Mouse (Mus musculus) frontal cortex, postnatal 25 days (tissue): ENCODE measurements at regions not wholly inside any gene's neighbourhood (a gene's known extent, or its start where the extent isn't known, plus 50 kb on each side); places are given as distances from the start of the nearest gene placed in this dataset.

Experiments
- DNase-seq, 2 experiments: peaks; one replicate each; pipeline ENCODE4 v3.0.0; 2022; ENCODE audit warnings: low spot score in 2 of 2

GRCm38 (mm10) chr8:100796628-100797027, 1380.4 kb upstream of the Cdh8 start:
- no peak for DNase-seq

GRCm38 (mm10) chr8:100793951-100794350, 1377.7 kb upstream of the Cdh8 start:
- no peak for DNase-seq

- no peak for DNase-seq
These were observed 1374.4 kb upstream of the Cdh8 start for GRCm38 (mm10) chr8:100790592-100791141.

GRCm38 (mm10) chr8:100788132-100788531, 1371.9 kb upstream of the Cdh8 start:
- no peak for DNase-seq

GRCm38 (mm10) chr8:100772742-100773370, 1356.6 kb upstream of the Cdh8 start:
- DNase-seq, result peak; percentile 68 to 75

GRCm38 (mm10) chr8:100769617-100770016, 1353.3 kb upstream of the Cdh8 start:
- DNase-seq, result no peak

GRCm38 (mm10) chr8:100733927-100734326, 1317.7 kb upstream of the Cdh8 start:
- no peak for DNase-seq

- no peak for DNase-seq
These were observed 1286.1 kb upstream of the Cdh8 start for GRCm38 (mm10) chr8:100702365-100702764.

- DNase-seq, result no peak
These were observed 1278.8 kb upstream of the Cdh8 start for GRCm38 (mm10) chr8:100695043-100695442.

- no peak for DNase-seq
These were observed 1262.3 kb upstream of the Cdh8 start for GRCm38 (mm10) chr8:100678580-100678979.
